Comparison of ENCODE assay signal across 10 mouse cellular contexts in genomic region chr8:61875290-61875689, GRCm38 (mm10). TPM values are rescaled to one million over a fixed set of nuclear protein-coding genes. Genes with fewer than 3 reads are reported as not detected.
A peak's percentile ranks its signal among the peaks of the same experiment; 100 is the strongest.
DNase-seq lines count a peak whose midpoint lies in the region; ATAC-seq lines count a peak whose summit lies in the region.
"Had no signal": no experiment of that assay in that cellular context is flagged by ENCODE, and none has a peak within 500 bp of the region (broad histone marks: within the 10 kb centered on the region; RNA-seq: fewer than 3 reads in every experiment).

No protein-coding gene starts in this region.

- no peaks in the 10 kb centered on the region for H3K36me3 ChIP-seq in kidney, embryonic 16.5 days (ENCODE audit: insufficient read depth, low read length)
- H3K36me3 ChIP-seq in midbrain, embryonic 14.5 days (ENCODE audit: control insufficient read depth, insufficient read depth, low read length) = no peaks in the 10 kb centered on the region
- H3K36me3 ChIP-seq: embryonic facial prominence, embryonic 13.5 days; liver, embryonic 15.5 days had no signal

- no peaks in the 10 kb centered on the region for H3K9me3 ChIP-seq in kidney, embryonic 16.5 days (ENCODE audit: low read length)
- H3K9me3 ChIP-seq in midbrain, embryonic 14.5 days (ENCODE audit: control insufficient read depth, low read length) = no peaks in the 10 kb centered on the region
- H3K9me3 ChIP-seq: embryonic facial prominence, embryonic 13.5 days; liver, embryonic 15.5 days had no signal

- intact Hi-C loops in heart, postnatal 36 days (cut with DNase I) = loop anchor here (1.0 to 2.0 kb wide), 2 partner anchors 174 to 335 kb away; no protein-coding TSS in a partner anchor

- peak; percentile 24 to 29 for DNase-seq in kidney, adult 8-10 months
- DNase-seq in ES-CJ7 (ENCODE audit: low read depth, low spot score) = peak; percentile 69
- peak; percentile 28 for DNase-seq in c-Kit-negative CD71-positive TER-119-positive erythroid progenitor cells, embryonic 14.5 days (ENCODE audit: low read depth, low spot score)
- peak; percentile 47 to 55 for DNase-seq in heart, postnatal 36 days
- DNase-seq in left cerebral cortex, adult 18-20 months (ENCODE audit: low spot score in 2 of 2) = peak; percentile 59 to 74
- peak; percentile 92 for DNase-seq in midbrain, embryonic 14.5 days

- no peak for ATAC-seq in kidney, embryonic 16.5 days (ENCODE audit: low FRiP score, low TSS enrichment)
- peak; percentile 66; the same call in 1 of the 2 replicates for ATAC-seq in midbrain, embryonic 14.5 days (ENCODE audit: low FRiP score, low TSS enrichment)
- no peak for ATAC-seq in monocyte, adult 5-6 weeks (replicated peaks; ENCODE audit: insufficient number of reproducible peaks, low FRiP score, low TSS enrichment, poor library complexity, severe bottlenecking)

- H3K27ac ChIP-seq in kidney, embryonic 16.5 days (ENCODE audit: low read length) = no peak overlapping the region
- H3K27ac ChIP-seq in midbrain, embryonic 14.5 days (replicated peaks; ENCODE audit: low read depth, low read length) = no peak overlapping the region
- H3K27ac ChIP-seq: embryonic facial prominence, embryonic 13.5 days; liver, embryonic 15.5 days had no signal

- no peaks in the 10 kb centered on the region for H3K27me3 ChIP-seq in kidney, embryonic 16.5 days (ENCODE audit: insufficient read depth, low read length)
- no peaks in the 10 kb centered on the region for H3K27me3 ChIP-seq in midbrain, embryonic 14.5 days (ENCODE audit: control insufficient read depth, insufficient read depth, low read length)
- H3K27me3 ChIP-seq: embryonic facial prominence, embryonic 13.5 days; liver, embryonic 15.5 days had no signal

- H3K4me1 ChIP-seq in kidney, embryonic 16.5 days (ENCODE audit: insufficient read depth, low read length) = 0 out of 2 replicates have a peak, but pooled peaks cover 3% of the 10 kb centered on the region
- H3K4me1 ChIP-seq in midbrain, embryonic 14.5 days (ENCODE audit: control insufficient read depth, insufficient read depth, low read length) = no peaks in the 10 kb centered on the region
- H3K4me1 ChIP-seq: embryonic facial prominence, embryonic 13.5 days; liver, embryonic 15.5 days had no signal

- no peak overlapping the region for H3K4me3 ChIP-seq in kidney, embryonic 16.5 days (ENCODE audit: low read length)
- H3K4me3 ChIP-seq in midbrain, embryonic 14.5 days (replicated peaks; ENCODE audit: low read depth, low read length) = no peak overlapping the region
- H3K4me3 ChIP-seq: embryonic facial prominence, embryonic 13.5 days; liver, embryonic 15.5 days had no signal

- H3K9ac ChIP-seq in kidney, embryonic 16.5 days (replicated peaks; ENCODE audit: low read length) = no peak overlapping the region
- no peak overlapping the region for H3K9ac ChIP-seq in midbrain, embryonic 14.5 days (replicated peaks; ENCODE audit: low read length)
- H3K9ac ChIP-seq: embryonic facial prominence, embryonic 13.5 days; liver, embryonic 15.5 days had no signal

- H3K4me2 ChIP-seq in kidney, embryonic 16.5 days (replicated peaks; ENCODE audit: low read depth, low read length) = no peak overlapping the region
- no peak overlapping the region for H3K4me2 ChIP-seq in midbrain, embryonic 14.5 days (ENCODE audit: low read length)
- H3K4me2 ChIP-seq: embryonic facial prominence, embryonic 13.5 days; liver, embryonic 15.5 days had no signal

- WGBS in kidney, embryonic 16.5 days = 8% methylated on average over 5 of the region's 5 CpGs
- 11% methylated on average over 5 of the region's 5 CpGs for WGBS in midbrain, embryonic 14.5 days

RNA-seq across cellular contexts. Expression of gene Palld, which starts 27.2 kb away (rescaled TPM):
- polyA plus RNA-seq in kidney, embryonic 16.5 days (2015; fragmentation: Nextera tagmentation; extraction: Ambion mirVana) = 71.8 and 75.2 TPM in 2 replicates
- 100 to 1,000 TPM; 211 to 235 TPM for total RNA-seq in heart, postnatal 36 days (2021)
- 1 to 10 TPM; 3.8 to 4.4 TPM for total RNA-seq in left cerebral cortex, adult 18-20 months (2021)
- polyA plus RNA-seq in midbrain, embryonic 14.5 days (2014; fragmentation: Nextera tagmentation; extraction: Ambion mirVana) = 13.6 and 19.4 TPM in 2 replicates
- total RNA-seq in monocyte, adult 5-6 weeks (2017) = 2.0 TPM in 1 of 3 replicates, not detected in the others

RNA-seq across cellular contexts. Expression of gene Ddx60, which starts 52.6 kb away (rescaled TPM):
- polyA plus RNA-seq in kidney, embryonic 16.5 days (2015; fragmentation: Nextera tagmentation; extraction: Ambion mirVana) = 0.40 and 0.44 TPM in 2 replicates
- total RNA-seq in heart, postnatal 36 days (2021) = 1 to 10 TPM; 1.3 to 3.1 TPM
- under 1 TPM; 0.49 to 0.73 TPM for total RNA-seq in left cerebral cortex, adult 18-20 months (2021)
- 0.04 and 1.0 TPM in 2 replicates for polyA plus RNA-seq in midbrain, embryonic 14.5 days (2014; fragmentation: Nextera tagmentation; extraction: Ambion mirVana)
- 8.3 to 11.4 TPM (median 11.4 TPM) in 3 replicates for total RNA-seq in monocyte, adult 5-6 weeks (2017)

Comparison
In these comparisons a context has a peak if more than half of its experiments do, and no peak if none do; other contexts are left out.
1. DNase-seq: peak in every context shown above with its lines; median percentile 92 in midbrain, embryonic 14.5 days; 69 in ES-CJ7; 66 in left cerebral cortex, adult 18-20 months; 51 in heart, postnatal 36 days; 28 in c-Kit-negative CD71-positive TER-119-positive erythroid progenitor cells, embryonic 14.5 days; 26 in kidney, adult 8-10 months.
2. RNA of gene Palld, which starts 27.2 kb away (total RNA-seq): 211 to 235 TPM in heart, postnatal 36 days; 3.8 to 4.4 TPM in left cerebral cortex, adult 18-20 months and 2.0 TPM in monocyte, adult 5-6 weeks; every median in the first group is over 10 times any median in the second.